Mouse (Mus musculus) kidney, adult 2 months (tissue): ENCODE results near the gene Ntpcr.

Source experiments
- CTCF ChIP-seq: fragments of 200-500 bp; conservative IDR thresholded peaks from 2 replicates; pipeline ENCODE4 v1.5.1; 2011; ENCODE audit warnings: low read depth, mild to moderate bottlenecking, control low read depth, low read length, moderate library complexity, mixed read lengths; ENCODE audit not compliant: insufficient read depth, insufficient read length
- POLR2A ChIP-seq: fragments of 200-500 bp; IDR thresholded peaks from one replicate; pipeline ENCODE4 v1.6.1; 2011; ENCODE audit warnings: low read depth, low read length, control low read depth

GRCm38 (mm10) chr8:125742406-125742805 is 12.6 kb downstream of the Ntpcr start:
- TF ChIP-seq CTCF (no peak), POLR2A (no peak)
